Mouse (Mus musculus): ENCODE results near the gene Atraid. TPM values are rescaled to one million over a fixed set of nuclear protein-coding genes. Genes with fewer than 3 reads are reported as not detected.

Atraid gene
- total and polyA plus RNA-seq, 3 experiments = 58.0 to 88.7 (median 60.1) TPM

DNA sequence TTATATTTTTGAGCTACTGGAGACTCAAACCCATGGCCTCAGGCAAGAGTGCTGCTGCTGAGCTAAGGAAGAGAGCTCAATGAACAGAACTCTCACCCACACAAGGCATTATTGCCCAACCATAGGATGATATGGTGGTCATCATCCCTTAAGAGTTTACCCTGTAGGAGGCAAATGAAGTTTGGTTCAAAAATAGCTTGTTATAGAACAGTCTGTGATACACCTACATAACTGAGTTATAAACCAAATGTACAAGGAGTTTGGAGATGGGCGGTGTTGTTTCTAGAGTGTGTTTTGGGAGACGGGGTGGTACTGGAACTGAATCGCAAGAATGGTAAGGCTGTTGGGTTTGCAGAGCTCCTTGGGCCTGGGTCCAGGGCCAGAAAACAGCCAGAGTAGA is 21.7 kb downstream of the Atraid start:
- H3K79me2 ChIP-seq (replicated peaks; ENCODE audit: control insufficient read depth, extremely low read depth, insufficient read depth, poor library complexity, severe bottlenecking) = no peaks in the 10 kb centered on the region
- dilution Hi-C loops (cut with MboI; ENCODE audit: extremely low pct_ligation_motif_present, extremely low pct_unique_long_range_greater_than_20kb, low sequenced_read_pairs) (no loop called here), in situ Hi-C loops (cut with MboI; ENCODE audit: low pct_ligation_motif_present, low pct_unique_long_range_greater_than_20kb, low sequenced_read_pairs) (no loop called here)
- H3K9me3 ChIP-seq (replicated peaks; ENCODE audit: low read length) = no peaks in the 10 kb centered on the region
- no peaks in the 10 kb centered on the region for H3K27me3 ChIP-seq (replicated peaks)
- H3K4me3 ChIP-seq (replicated peaks in 1 of 3; ENCODE audit: low read depth in 2 of 3, low read length in 2 of 3, poor library complexity in 1 of 3) = no peak overlapping the region
- H3K4me1 ChIP-seq (ENCODE audit: control insufficient read depth in 1 of 2, insufficient read depth in 2 of 2) = no peaks in the 10 kb centered on the region
- DNase-seq (ENCODE audit: extremely low read depth) = no peak
- TF ChIP-seq ZKSCAN1 (IDR thresholded peaks at IDR 0.05; ENCODE audit: borderline replicate concordance, low read depth, low read length) (no peak), ELF1 (IDR thresholded peaks at IDR 0.05; ENCODE audit: low read depth, low read length) (no peak)
- no peak overlapping the region for H3K9ac ChIP-seq (ENCODE audit: insufficient read depth, low read depth)
- H3K4me2 ChIP-seq (ENCODE audit: insufficient read depth, low read depth, poor library complexity, severe bottlenecking) = no peak overlapping the region
- no peak overlapping the region for H3K27ac ChIP-seq (ENCODE audit: insufficient read depth, low read depth)
- H3K36me3 ChIP-seq (replicated peaks in 1 of 2; ENCODE audit: control insufficient read depth in 1 of 2, insufficient read depth in 1 of 2, low read length in 1 of 2) = peaks cover 91% of the 10 kb centered on the region in 2 experiments

GRCm38 (mm10) chr5:31071059-31071458 is 22.9 kb downstream of the Atraid start:
- Histone ChIP-seq H3K4me2 (ENCODE audit: insufficient read depth, low read depth, poor library complexity, severe bottlenecking) (no peak overlapping the region), H3K27me3 (replicated peaks) (no peaks in the 10 kb centered on the region), H3K27ac (ENCODE audit: insufficient read depth, low read depth) (no peak overlapping the region), H3K4me1 (ENCODE audit: control insufficient read depth in 1 of 2, insufficient read depth in 2 of 2) (no peaks in the 10 kb centered on the region), H3K4me3 (replicated peaks in 1 of 3; ENCODE audit: low read depth in 2 of 3, low read length in 2 of 3, poor library complexity in 1 of 3) (no peak overlapping the region), H3K9ac (ENCODE audit: insufficient read depth, low read depth) (no peak overlapping the region), H3K36me3 (replicated peaks in 1 of 2; ENCODE audit: control insufficient read depth in 1 of 2, insufficient read depth in 1 of 2, low read length in 1 of 2) (peaks cover 96 to 98% of the 10 kb centered on the region in 2 experiments), H3K79me2 (replicated peaks; ENCODE audit: control insufficient read depth, extremely low read depth, insufficient read depth, poor library complexity, severe bottlenecking) (no peaks in the 10 kb centered on the region), H3K9me3 (replicated peaks; ENCODE audit: low read length) (no peaks in the 10 kb centered on the region)
- in situ Hi-C loops (cut with MboI; ENCODE audit: low pct_ligation_motif_present, low pct_unique_long_range_greater_than_20kb, low sequenced_read_pairs) = no loop called here
- dilution Hi-C loops (cut with MboI; ENCODE audit: extremely low pct_ligation_motif_present, extremely low pct_unique_long_range_greater_than_20kb, low sequenced_read_pairs) = no loop called here
- TF ChIP-seq CHD1 (IDR thresholded peaks at IDR 0.05; ENCODE audit: low read depth, low read length) (no peak), ZNF384 (IDR thresholded peaks at IDR 0.05; ENCODE audit: low read depth, low read length) (no peak), MYC (IDR thresholded peaks at IDR 0.05; ENCODE audit: low read depth, low read length) (no peak), MAZ (IDR thresholded peaks at IDR 0.05; ENCODE audit: low read depth, low read length) (no peak), GABPA (IDR thresholded peaks at IDR 0.05; ENCODE audit: insufficient replicate concordance, low read depth, low read length) (no peak), MAFK (IDR thresholded peaks at IDR 0.05; ENCODE audit: insufficient replicate concordance, low read length) (no peak), NRF1 (IDR thresholded peaks at IDR 0.05; ENCODE audit: low read depth, low read length) (no peak), ZC3H11A (IDR thresholded peaks at IDR 0.05; ENCODE audit: low read depth, low read length) (no peak), IRF4 (IDR thresholded peaks at IDR 0.05; ENCODE audit: low read depth, low read length) (no peak), JUND (conservative IDR thresholded peaks at IDR 0.05; ENCODE audit: low read depth, low read length) (no peak), POLR2A (IDR thresholded peaks at IDR 0.05; ENCODE audit: low read depth, low read length) (no peak), PAX5 (IDR thresholded peaks at IDR 0.05; ENCODE audit: low read length) (no peak)
- no peak for DNase-seq (ENCODE audit: extremely low read depth)

GRCm38 (mm10) chr5:31071821-31072220 is 23.7 kb downstream of the Atraid start:
- H3K4me2 ChIP-seq (ENCODE audit: insufficient read depth, low read depth, poor library complexity, severe bottlenecking) = no peak overlapping the region
- dilution Hi-C loops (cut with MboI; ENCODE audit: extremely low pct_ligation_motif_present, extremely low pct_unique_long_range_greater_than_20kb, low sequenced_read_pairs) = no loop called here
- no peak for DNase-seq (ENCODE audit: extremely low read depth)
- peaks cover 96 to 98% of the 10 kb centered on the region in 2 experiments for H3K36me3 ChIP-seq (replicated peaks in 1 of 2; ENCODE audit: control insufficient read depth in 1 of 2, insufficient read depth in 1 of 2, low read length in 1 of 2)
- H3K9me3 ChIP-seq (replicated peaks; ENCODE audit: low read length) = no peaks in the 10 kb centered on the region
- TF ChIP-seq TBP (conservative IDR thresholded peaks at IDR 0.05; ENCODE audit: low read depth, low read length) = no peak
- no peak for TF ChIP-seq MYC (IDR thresholded peaks at IDR 0.05; ENCODE audit: low read depth, low read length)
- TF ChIP-seq HCFC1 (IDR thresholded peaks at IDR 0.05; ENCODE audit: low read depth, low read length) = no peak
- no peak for TF ChIP-seq IRF4 (IDR thresholded peaks at IDR 0.05; ENCODE audit: low read depth, low read length)
- TF ChIP-seq JUN (IDR thresholded peaks at IDR 0.05; ENCODE audit: insufficient read depth, low read depth, low read length) = no peak
- TF ChIP-seq KAT2A (IDR thresholded peaks at IDR 0.05; ENCODE audit: insufficient replicate concordance, low read length) = no peak
- TF ChIP-seq ZNF384 (IDR thresholded peaks at IDR 0.05; ENCODE audit: low read depth, low read length) = no peak
- TF ChIP-seq UBTF (IDR thresholded peaks at IDR 0.05; ENCODE audit: low read depth, low read length) = no peak
- in situ Hi-C loops (cut with MboI; ENCODE audit: low pct_ligation_motif_present, low pct_unique_long_range_greater_than_20kb, low sequenced_read_pairs) = no loop called here
- H3K79me2 ChIP-seq (replicated peaks; ENCODE audit: control insufficient read depth, extremely low read depth, insufficient read depth, poor library complexity, severe bottlenecking) = no peaks in the 10 kb centered on the region
- no peak overlapping the region for H3K27ac ChIP-seq (ENCODE audit: insufficient read depth, low read depth)
- H3K4me1 ChIP-seq (ENCODE audit: control insufficient read depth in 1 of 2, insufficient read depth in 2 of 2) = no peaks in the 10 kb centered on the region
- H3K9ac ChIP-seq (ENCODE audit: insufficient read depth, low read depth) = no peak overlapping the region
- no peaks in the 10 kb centered on the region for H3K27me3 ChIP-seq (replicated peaks)
- no peak overlapping the region for H3K4me3 ChIP-seq (replicated peaks in 1 of 3; ENCODE audit: low read depth in 2 of 3, low read length in 2 of 3, poor library complexity in 1 of 3)
